Mouse (Mus musculus): ENCODE data around the gene Golph3.
"Not testable (repeated sequence)": the region's sequence is repeated elsewhere in the genome, so short reads cannot be mapped to it uniquely, and the experiment has no call there.

Gene Golph3

GRCm38 (mm10) chr15:12357459-12357858 lies 36.2 kb downstream of the Golph3 start:
- no peak for DNase-seq (ENCODE audit: low spot score in 2 of 2)

DNA sequence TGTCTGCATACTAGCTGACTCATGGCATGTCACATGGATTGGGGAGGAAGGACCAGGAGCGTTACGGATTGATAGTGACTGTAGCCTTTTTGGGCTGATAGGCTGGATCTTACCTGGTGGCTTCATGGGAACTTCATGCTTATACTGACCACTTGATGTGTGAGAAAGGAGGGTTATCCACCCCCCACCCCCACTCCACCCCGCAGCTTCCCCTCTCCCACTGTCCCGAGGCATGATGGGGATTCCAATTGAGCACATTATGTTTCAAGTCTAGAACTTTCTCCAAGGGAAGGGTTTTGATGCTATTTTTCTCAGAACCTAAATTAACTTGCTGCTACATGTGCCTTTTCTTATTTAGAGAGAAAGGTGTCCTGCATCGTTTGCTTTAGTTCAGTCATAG lies 37.1 kb downstream of the Golph3 start:
- DNase-seq (ENCODE audit: low spot score in 2 of 2): no peak

DNA sequence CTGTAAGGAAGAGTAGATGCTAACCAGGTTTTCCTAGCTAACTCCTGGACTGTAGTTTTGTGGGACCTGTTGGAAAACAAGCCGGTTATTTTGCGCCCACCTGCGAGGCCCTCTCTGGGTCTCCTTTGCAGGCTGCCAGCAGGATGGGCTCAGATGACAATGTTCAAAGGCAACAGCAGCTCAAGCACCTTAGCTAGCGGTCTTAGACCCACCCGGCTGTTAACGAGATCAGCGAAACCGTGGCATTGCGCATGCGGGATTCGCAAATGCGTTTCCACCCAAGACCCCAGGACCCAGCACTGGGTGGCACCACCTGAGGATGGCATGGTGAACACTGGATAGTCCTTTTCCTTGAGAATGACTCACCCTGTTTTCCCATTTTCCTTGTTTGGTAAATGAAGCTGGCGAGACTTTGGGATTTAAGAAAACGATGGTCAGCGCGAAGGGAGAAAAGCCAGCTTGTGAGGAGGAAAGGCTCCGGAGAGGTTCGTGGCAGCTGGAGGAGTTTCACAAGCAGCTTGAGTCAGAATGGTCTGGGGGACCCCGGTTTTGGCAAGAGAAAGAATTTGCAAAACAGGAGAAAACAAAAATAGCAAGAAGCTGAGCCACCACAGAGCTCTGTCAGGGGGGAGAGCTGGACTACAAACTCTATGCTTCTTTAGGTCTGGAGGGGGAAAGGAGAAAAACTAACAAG lies 39.4 kb downstream of the Golph3 start:
- DNase-seq (ENCODE audit: low spot score in 2 of 2): no peak

GRCm38 (mm10) chr15:12362001-12362700 lies 40.9 kb downstream of the Golph3 start:
- DNase-seq (ENCODE audit: low spot score in 2 of 2): no peak

GRCm38 (mm10) chr15:12362701-12363040 lies 41.4 kb downstream of the Golph3 start:
- DNase-seq (ENCODE audit: low spot score in 2 of 2): no peak

- DNase-seq (ENCODE audit: low spot score in 2 of 2): no peak
Observed at GRCm38 (mm10) chr15:12364096-12364495, 42.8 kb downstream of the Golph3 start.

- no peak for DNase-seq (ENCODE audit: low spot score in 2 of 2)
Observed at GRCm38 (mm10) chr15:12365416-12366071, 44.3 kb downstream of the Golph3 start.

- DNase-seq (ENCODE audit: low spot score in 2 of 2): no peak
Observed at GRCm38 (mm10) chr15:12366072-12366469, 44.8 kb downstream of the Golph3 start.

- DNase-seq (ENCODE audit: low spot score in 2 of 2): not testable (repeated sequence)
Observed at GRCm38 (mm10) chr15:12366580-12367305, 45.5 kb downstream of the Golph3 start.

DNA sequence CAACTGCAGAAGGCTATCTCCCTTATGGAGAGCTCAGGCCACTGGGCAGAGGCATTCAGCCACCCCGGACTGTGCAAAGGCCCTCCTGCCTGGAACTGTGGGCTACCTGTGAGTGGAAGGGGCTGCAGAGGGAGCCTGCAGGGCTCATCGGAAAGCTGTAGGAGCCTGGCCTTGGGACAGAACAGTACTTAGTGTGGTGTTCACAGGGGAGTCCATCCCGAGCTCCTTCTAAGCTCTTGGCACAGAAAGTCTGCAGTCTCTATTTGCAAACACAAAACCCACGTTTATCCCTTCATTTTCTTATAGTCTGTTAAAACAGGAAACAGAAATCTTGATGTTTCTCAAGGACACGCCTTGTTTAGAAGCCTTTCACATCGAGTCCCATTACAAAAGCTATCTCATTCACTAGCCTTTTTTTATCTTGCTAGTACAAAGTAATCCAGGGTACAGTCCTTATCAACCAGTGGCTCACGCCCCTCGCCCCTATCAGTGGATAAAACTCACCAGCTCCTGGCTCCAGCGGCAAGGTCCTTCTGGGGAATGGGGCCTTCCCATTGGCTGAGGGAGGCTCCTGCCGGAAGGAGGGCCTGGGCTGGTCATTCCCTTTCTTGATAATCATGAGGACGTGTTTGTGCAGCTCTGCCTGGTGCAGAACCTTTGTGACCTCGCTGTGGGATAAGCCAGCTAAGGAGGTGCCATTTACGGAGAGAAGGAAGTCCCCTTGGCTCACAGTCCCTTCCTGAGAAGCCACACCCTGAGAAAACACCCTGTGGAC lies 46.2 kb downstream of the Golph3 start:
- DNase-seq (ENCODE audit: low spot score in 2 of 2): no peak

- no peak for DNase-seq (ENCODE audit: low spot score in 2 of 2)
Observed at GRCm38 (mm10) chr15:12368357-12368756, 47.1 kb downstream of the Golph3 start.

GRCm38 (mm10) chr15:12368850-12369249 lies 47.6 kb downstream of the Golph3 start:
- no peak for DNase-seq (ENCODE audit: low spot score in 2 of 2)

GRCm38 (mm10) chr15:12370096-12370495 lies 48.8 kb downstream of the Golph3 start:
- DNase-seq (ENCODE audit: low spot score in 2 of 2): no peak

- DNase-seq (ENCODE audit: low spot score in 2 of 2): peak in 1 of 2 experiments; percentile 51
Observed at GRCm38 (mm10) chr15:12371183-12371582, 49.9 kb downstream of the Golph3 start.

- DNase-seq (ENCODE audit: low spot score in 2 of 2): no peak
Observed at GRCm38 (mm10) chr15:12373496-12373895, 52.2 kb downstream of the Golph3 start.

GRCm38 (mm10) chr15:12373918-12374317 lies 52.7 kb downstream of the Golph3 start:
- DNase-seq (ENCODE audit: low spot score in 2 of 2): no peak

DNA sequence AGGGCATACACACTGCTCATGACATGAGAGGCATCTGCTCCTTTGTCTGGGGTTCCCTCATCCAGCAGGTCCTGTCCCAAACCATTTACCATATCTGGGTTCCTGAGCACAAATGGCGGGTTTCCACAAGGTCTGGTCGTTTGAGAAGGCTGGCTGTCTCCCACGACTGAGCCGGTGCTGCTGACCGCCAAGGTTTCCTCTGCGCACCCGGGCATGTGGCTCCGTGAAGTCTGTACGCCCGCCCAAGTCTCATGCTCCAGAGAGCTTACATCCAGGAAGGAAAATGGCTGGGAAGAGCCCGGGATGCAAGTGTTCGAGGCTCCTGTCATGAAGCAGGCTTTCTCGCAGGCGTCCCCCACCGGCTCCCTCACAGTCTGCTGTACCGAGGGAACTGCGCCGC lies 53.7 kb downstream of the Golph3 start:
- no peak for DNase-seq (ENCODE audit: low spot score in 2 of 2)

- DNase-seq (ENCODE audit: low spot score in 2 of 2): peak; percentile 53 to 60
Observed at GRCm38 (mm10) chr15:12375641-12376311, 54.5 kb downstream of the Golph3 start.

GRCm38 (mm10) chr15:12376491-12377069 lies 55.3 kb downstream of the Golph3 start:
- no peak for DNase-seq (ENCODE audit: low spot score in 2 of 2)

GRCm38 (mm10) chr15:12377800-12378199 lies 56.5 kb downstream of the Golph3 start:
- no peak for DNase-seq (ENCODE audit: low spot score in 2 of 2)

DNA sequence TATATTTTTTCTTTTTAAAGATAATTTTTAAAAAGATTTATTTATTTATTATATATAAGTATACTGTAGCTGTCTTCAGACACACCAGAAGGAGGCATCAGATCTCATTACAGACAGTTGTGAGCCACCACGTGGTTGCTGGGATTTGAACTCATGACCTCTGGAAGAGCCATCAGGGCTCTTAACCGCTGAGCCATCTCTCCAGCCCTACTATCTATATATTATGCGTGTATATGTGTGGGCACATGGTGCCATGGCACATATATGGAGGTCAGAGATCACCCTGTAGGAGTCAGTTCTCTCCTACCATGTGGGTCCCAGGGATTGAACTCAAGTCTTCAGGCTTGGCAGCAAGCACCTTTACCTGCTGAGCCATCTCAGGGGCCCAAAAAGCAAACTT lies 58.8 kb downstream of the Golph3 start:
- no peak for DNase-seq (ENCODE audit: low spot score in 2 of 2)

All from urinary bladder, adult 18-20 months (tissue).